Mouse (Mus musculus): ENCODE data around the gene Mzt1. TPM values are rescaled to one million over a fixed set of nuclear protein-coding genes. Genes with fewer than 3 reads are reported as not detected.

Gene Mzt1
- total RNA-seq, 1 experiment from 2014 or later, result 25.3 TPM

- DNase-seq, result no peak
These were observed 27.2 kb downstream of the Mzt1 start for GRCm38 (mm10) chr14:99018691-99019090.

DNA sequence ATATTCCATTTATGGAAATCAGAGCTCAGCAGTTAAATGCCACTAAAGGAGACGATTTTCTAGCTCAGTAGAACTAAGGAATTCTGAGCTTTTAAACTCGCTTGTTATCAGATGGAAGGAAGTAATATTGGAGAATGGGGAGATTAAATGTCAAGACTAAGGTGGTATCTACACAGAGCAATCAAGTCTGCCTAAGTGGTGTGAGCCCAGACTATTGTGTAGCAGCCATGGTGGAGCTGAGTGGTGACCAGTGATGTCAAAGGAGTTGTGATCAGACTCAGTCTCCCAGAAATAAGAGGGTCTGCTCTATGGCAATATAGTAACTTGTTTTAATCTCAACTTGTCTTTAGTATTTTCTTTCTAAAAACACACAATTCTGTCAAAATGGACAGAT is 35.0 kb downstream of the Mzt1 start:
- DNase-seq, result no peak

DNA sequence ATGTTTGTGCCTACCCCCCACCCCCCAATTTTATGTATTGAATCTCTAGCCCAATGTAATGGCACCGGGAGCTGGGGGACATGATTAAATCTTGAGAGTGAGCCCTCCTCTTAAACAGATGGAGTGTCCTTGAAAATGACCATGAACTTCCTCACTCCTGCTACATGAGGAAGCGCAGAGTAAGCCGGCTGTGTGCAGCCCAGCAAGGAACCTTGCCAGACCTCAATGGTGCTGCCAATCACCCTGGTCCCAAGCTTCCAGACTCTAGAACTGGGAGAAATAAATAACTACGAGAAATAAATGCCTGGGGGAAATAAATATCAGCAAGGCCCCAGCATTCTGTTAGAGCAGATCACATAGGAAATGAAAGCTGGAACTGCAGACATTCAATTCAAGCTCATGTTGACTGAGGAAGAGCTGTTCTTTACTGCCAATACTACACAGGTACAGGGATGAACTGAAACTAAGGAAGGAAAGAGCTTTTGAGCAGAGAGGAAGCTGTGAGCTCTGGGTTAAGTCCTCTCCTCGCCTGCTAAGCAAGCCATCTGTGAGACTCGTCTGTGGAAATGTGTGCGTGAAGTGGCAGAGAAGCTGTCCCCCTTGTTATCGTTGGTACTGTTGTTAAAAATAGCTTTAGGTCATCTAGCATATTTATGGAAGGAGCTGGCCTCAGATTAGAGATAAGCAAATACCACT is 35.6 kb downstream of the Mzt1 start:
- peak; percentile 33 for DNase-seq

DNA sequence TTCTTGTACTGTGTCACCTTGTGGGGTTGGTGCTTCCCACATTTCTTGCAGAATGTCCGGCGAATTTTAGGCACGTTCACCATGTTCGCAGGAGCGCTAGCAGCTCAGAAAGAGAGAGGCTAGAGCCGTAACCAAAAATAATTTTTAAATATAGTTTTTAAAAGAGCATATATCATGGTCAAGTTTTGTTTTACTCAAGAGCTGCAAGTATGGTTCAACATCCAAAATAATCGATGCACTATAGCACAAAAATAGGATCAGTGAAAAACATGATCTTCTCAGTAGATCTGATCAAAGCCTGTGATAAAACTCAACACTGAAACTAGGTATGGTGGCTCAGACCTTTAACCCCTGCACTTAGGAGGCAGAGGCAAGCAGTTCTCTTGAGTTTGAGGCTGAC is 51.7 kb downstream of the Mzt1 start, which contains the start of gene Rpl36a-ps1:
Gene Rpl36a-ps1, minus strand, starts transcription at position 101 of the 400 bp plus-strand sequence.
- no peak for DNase-seq

GRCm38 (mm10) chr14:98992482-98992881 is 53.5 kb downstream of the Mzt1 start:
- no peak for DNase-seq

- DNase-seq, result no peak
These were observed 55.3 kb downstream of the Mzt1 start for GRCm38 (mm10) chr14:98990636-98991035.

DNA sequence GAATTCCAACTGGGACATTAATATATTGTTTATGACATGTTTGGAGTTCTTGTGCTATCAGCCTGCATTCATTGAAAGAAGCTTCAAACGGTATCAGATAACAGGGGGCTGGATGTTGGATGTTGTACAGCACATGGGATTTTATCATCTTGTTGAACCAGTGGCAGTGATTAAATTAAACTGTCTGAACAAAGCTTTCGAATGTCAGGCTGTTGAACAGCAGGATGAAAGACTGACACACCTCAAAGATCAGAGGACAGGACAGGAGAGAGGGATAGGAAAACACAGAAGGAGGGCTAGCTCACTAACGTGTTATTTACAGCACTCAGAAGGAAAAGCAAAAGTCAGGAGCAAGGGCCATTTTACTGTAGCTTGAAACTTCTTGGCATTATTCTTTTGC is 56.1 kb downstream of the Mzt1 start:
- no peak for DNase-seq

Other genes with a start within 250 kb of the Mzt1 start
- 4.0 and 6.8 TPM in 2 replicates for gene Rpl36a-ps1, start 51.8 kb downstream of the Mzt1 start, total RNA-seq (2021)
- 4.9 and 5.9 TPM in 2 replicates for gene Bora, start 88 bp upstream of the Mzt1 start, total RNA-seq (2021)
- 10.2 and 11.8 TPM in 2 replicates for gene Pibf1, start 53.3 kb upstream of the Mzt1 start, total RNA-seq (2021)
- 27.5 and 31.9 TPM in 2 replicates for gene Dis3, start 53.6 kb upstream of the Mzt1 start, total RNA-seq (2021)